Mouse (Mus musculus) C2C12 (cell line): ENCODE measurements around the gene Sigirr. TPM values are rescaled to one million over a fixed set of nuclear protein-coding genes. Genes with fewer than 3 reads are reported as not detected.

ENCODE experiments used
- H3K27me3 ChIP-seq: one replicate; pipeline ENCODE4 v1.6.1; 2011; ENCODE audit not compliant: control insufficient read depth, insufficient read depth, insufficient read length
- H3K36me3 ChIP-seq: one replicate; pipeline ENCODE4 v1.6.1; 2011; ENCODE audit not compliant: control insufficient read depth, insufficient read depth
- H3K4me3 ChIP-seq: one replicate; pipeline ENCODE4 v1.5.1; 2011; ENCODE audit warnings: mild to moderate bottlenecking, control low read depth; ENCODE audit not compliant: poor library complexity, insufficient read depth, severe bottlenecking
- H3K79me2 ChIP-seq: one replicate; pipeline ENCODE4 v1.6.1; 2011; ENCODE audit not compliant: control insufficient read depth, insufficient read depth
- H3K79me3 ChIP-seq: one replicate; pipeline ENCODE4 v1.6.1; 2011; ENCODE audit warnings: low read depth, control low read depth
- H3ac ChIP-seq: one replicate; pipeline ENCODE3; 2011; ENCODE audit warnings: low read depth; ENCODE audit not compliant: control insufficient read depth, insufficient read length
- CEBPB ChIP-seq: IDR thresholded peaks from one replicate; pipeline ENCODE4 v1.6.1; 2011; ENCODE audit warnings: low read depth, mild to moderate bottlenecking, control low read depth, moderate library complexity
- CTCF ChIP-seq: IDR thresholded peaks from one replicate; pipeline ENCODE4 v1.5.1; 2011; ENCODE audit not compliant: control insufficient read depth, insufficient read depth, insufficient read length
- FOSL1 ChIP-seq: IDR thresholded peaks from one replicate; pipeline ENCODE4 v1.8.0; 2011; ENCODE audit warnings: mild to moderate bottlenecking, low read length; ENCODE audit not compliant: poor library complexity, insufficient read depth, severe bottlenecking
- MAX ChIP-seq: IDR thresholded peaks from one replicate; pipeline ENCODE4 v1.6.1; 2011; ENCODE audit warnings: mild to moderate bottlenecking, control low read depth
- MYOD1 ChIP-seq: IDR thresholded peaks from one replicate; pipeline ENCODE4 v1.6.1; 2011; ENCODE audit warnings: low read depth; ENCODE audit not compliant: control insufficient read depth, insufficient read length
- MYOG ChIP-seq: IDR thresholded peaks from one replicate; pipeline ENCODE4 v1.6.1; 2011; ENCODE audit not compliant: control insufficient read depth, insufficient read length; ENCODE audit errors: extremely low read depth
- USF1 ChIP-seq: IDR thresholded peaks from one replicate; pipeline ENCODE4 v1.6.1; 2011; ENCODE audit warnings: low read depth, mild to moderate bottlenecking, control low read depth, moderate library complexity
- polyA plus RNA-seq: library from polyadenylated mRNA; unstranded; fragments of >200 nt; fragmentation: generic; extraction: Trizol; gene quantifications from one replicate; pipeline ENCODE4 v1.2.1, GENCODE M21; 2012; ENCODE audit warnings: missing spikeins

Sigirr gene
- polyA plus RNA-seq, 1 experiment: 13.9 TPM

DNA sequence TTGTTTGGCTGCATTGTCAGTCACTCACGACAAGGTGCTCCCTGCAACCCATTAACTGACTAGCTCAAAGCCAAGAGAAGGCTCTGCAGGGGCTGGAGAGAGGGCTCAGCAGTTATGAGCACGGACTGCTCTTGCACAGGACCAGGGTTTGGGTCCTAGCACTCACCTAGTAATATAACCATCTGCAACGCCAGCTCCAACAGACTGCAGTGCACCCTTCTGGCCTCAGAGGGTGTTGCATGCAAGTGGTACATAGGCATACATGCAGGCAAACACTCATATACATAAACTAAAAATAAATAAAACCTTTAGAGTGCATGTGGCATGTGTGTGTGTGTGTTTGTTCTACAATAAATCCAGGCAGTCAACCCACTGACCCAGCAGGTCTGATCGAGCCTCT lies 44.6 kb downstream of the Sigirr start:
- Histone ChIP-seq H3K27me3 (no peaks in the 10 kb centered on the region), H3K79me3 (no peaks in the 10 kb centered on the region), H3K79me2 (no peaks in the 10 kb centered on the region), H3K36me3 (no peaks in the 10 kb centered on the region), H3ac (no peak overlapping the region), H3K4me3 (no peak overlapping the region)
- TF ChIP-seq CTCF (no peak), CEBPB (no peak), MAX (no peak), MYOD1 (no peak), MYOG (no peak), FOSL1 (no peak), USF1 (no peak)

GRCm38 (mm10) chr7:141052421-141052820 lies 48.0 kb downstream of the Sigirr start:
- no peak for TF ChIP-seq CTCF
- no peak for TF ChIP-seq CEBPB
- TF ChIP-seq USF1: no peak
- TF ChIP-seq MAX: no peak
- no peak for TF ChIP-seq MYOG
- no peak for TF ChIP-seq MYOD1
- no peak for TF ChIP-seq FOSL1
- Histone ChIP-seq H3ac (no peak overlapping the region), H3K36me3 (no peaks in the 10 kb centered on the region), H3K79me2 (no peaks in the 10 kb centered on the region), H3K27me3 (no peaks in the 10 kb centered on the region), H3K79me3 (no peaks in the 10 kb centered on the region), H3K4me3 (no peak overlapping the region)

DNA sequence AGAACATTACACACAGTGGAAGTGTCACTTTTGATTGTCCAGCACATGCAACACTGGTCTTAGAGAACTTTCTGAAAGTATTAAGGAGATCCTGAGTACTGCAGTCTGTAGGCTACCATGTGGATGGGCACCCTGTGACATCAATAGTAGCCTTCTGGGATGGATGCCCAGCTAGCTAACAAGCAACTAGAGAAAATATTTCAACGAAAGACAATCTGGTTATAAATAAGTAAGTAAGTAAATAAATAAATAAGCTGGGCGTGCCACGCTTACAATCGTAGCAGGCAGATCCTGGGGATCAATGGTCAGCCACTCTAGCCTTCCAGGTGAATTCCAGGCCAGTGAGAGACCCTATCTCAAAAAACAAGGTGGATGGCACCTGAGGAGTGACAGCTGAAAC lies 48.4 kb downstream of the Sigirr start:
- Histone ChIP-seq H3K79me3 (no peaks in the 10 kb centered on the region), H3K4me3 (no peak overlapping the region), H3K79me2 (no peaks in the 10 kb centered on the region), H3ac (no peak overlapping the region), H3K27me3 (no peaks in the 10 kb centered on the region), H3K36me3 (no peaks in the 10 kb centered on the region)
- no peak for TF ChIP-seq MYOG
- TF ChIP-seq USF1: no peak
- TF ChIP-seq CTCF: no peak
- no peak for TF ChIP-seq MAX
- no peak for TF ChIP-seq CEBPB
- no peak for TF ChIP-seq MYOD1
- TF ChIP-seq FOSL1: no peak

DNA sequence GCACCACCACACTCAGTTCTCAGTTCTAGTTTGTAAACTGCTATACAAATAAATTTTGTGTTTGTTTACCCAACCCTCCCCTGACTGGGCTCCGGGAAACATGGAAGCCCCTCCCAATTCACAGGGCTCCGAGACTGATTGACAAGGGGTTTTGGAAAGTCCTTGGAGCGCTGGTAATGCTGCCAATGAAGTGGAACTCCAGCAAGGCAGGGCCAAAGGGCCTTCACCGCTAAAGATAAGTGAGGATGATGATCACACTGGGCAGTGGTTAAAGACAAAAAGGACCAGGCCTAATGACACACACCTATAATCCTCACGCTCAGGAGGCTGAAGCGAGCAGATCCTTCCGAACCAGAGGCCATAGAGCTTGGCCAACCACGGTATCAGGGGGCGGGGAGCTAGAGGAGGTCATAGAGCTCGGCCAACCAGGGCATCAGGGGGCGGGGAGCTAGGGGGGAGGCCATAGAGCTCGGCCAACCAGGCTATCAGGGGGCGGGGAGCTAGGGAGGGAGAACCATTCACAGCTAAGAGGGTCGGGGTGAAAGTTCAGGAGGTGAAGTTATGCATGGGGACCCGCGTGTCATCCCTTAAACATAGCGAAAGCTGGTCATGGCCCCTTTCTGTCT lies 49.2 kb downstream of the Sigirr start:
- no peak overlapping the region for H3ac ChIP-seq
- no peaks in the 10 kb centered on the region for H3K79me2 ChIP-seq
- H3K27me3 ChIP-seq: no peaks in the 10 kb centered on the region
- H3K4me3 ChIP-seq: no peak overlapping the region
- TF ChIP-seq MYOG: no peak
- no peak for TF ChIP-seq MAX
- TF ChIP-seq FOSL1: no peak
- no peak for TF ChIP-seq USF1
- no peak for TF ChIP-seq CTCF
- no peak for TF ChIP-seq MYOD1
- no peak for TF ChIP-seq CEBPB
- H3K36me3 ChIP-seq: no peaks in the 10 kb centered on the region
- H3K79me3 ChIP-seq: no peaks in the 10 kb centered on the region

- Histone ChIP-seq H3K79me3 (no peaks in the 10 kb centered on the region), H3K27me3 (no peaks in the 10 kb centered on the region), H3K79me2 (no peaks in the 10 kb centered on the region), H3K36me3 (no peaks in the 10 kb centered on the region), H3ac (no peak overlapping the region), H3K4me3 (no peak overlapping the region)
- TF ChIP-seq CEBPB (no peak), FOSL1 (no peak), USF1 (no peak), MAX (no peak), CTCF (no peak), MYOG (no peak), MYOD1 (no peak)
Measured at GRCm38 (mm10) chr7:141049326-141049725, 51.0 kb downstream of the Sigirr start.
